Mouse (Mus musculus) kidney, adult 9 months (tissue): ENCODE measurements at regions not wholly inside any gene's neighbourhood (a gene's known extent, or its start where the extent isn't known, plus 50 kb on each side); places are given as distances from the start of the nearest gene placed in this dataset.

ENCODE experiments used
- DNase-seq: peaks from one replicate; pipeline ENCODE4 v3.0.0; 2022

GRCm38 (mm10) chr6:61127238-61127637, 52.9 kb upstream of the Ccser1 start:
- no peak for DNase-seq

- DNase-seq, result peak; percentile 13
These were observed 51.9 kb upstream of the Ccser1 start for GRCm38 (mm10) chr6:61128211-61128610.
